ENCODE assay signal across 9 mouse cellular contexts in the genomic region with DNA sequence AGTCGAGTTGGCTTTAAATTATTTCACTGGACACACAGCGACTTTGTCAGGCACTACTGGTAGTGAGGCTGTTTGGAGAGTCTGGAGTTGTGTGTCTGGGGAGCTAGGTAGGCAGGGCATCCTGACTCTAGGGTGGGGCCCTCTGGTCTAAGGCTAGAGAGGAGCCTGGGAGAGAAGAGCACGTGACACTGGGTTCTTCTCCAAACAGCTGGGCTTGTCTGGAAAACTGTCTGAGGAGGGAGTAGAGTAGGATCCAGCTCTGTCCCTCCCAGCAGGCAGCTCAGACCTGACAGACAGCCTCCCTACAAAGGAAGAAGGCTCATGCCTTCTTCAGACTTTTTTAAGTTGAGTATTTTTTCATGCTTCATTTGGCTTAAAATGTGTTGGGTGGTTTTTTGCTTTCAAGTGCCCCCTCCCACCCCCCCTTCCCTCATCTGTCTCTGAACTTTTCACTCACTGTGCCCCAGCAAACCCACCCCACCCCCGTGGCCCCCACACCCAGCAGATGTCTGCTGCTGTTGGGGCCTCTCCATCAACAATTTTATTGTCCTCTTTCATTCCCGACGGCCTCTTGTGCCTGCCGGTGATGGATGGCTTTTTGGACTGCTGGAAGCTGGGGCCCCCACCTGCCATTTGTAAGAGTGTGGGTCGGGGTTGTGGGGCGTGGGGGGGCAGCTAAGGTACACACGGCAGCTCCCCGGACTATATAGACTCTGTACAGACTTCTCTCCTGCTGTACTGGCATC. TPM values are rescaled to one million over a fixed set of nuclear protein-coding genes. Genes with fewer than 3 reads are reported as not detected.
DNase-seq lines count a peak whose midpoint lies in the region; ATAC-seq lines count a peak whose summit lies in the region.
"Had no signal": no experiment of that assay in that cellular context is flagged by ENCODE, and none has a peak within 500 bp of the region (broad histone marks: within the 10 kb centered on the region; RNA-seq: fewer than 3 reads in every experiment).

No protein-coding gene starts in this region.

- H3K4me3 ChIP-seq in midbrain, embryonic 13.5 days (replicated peaks), result no peak overlapping the region
- H3K4me3 ChIP-seq in midbrain, embryonic 15.5 days, result no peak overlapping the region
- H3K4me3 ChIP-seq in embryonic facial prominence, embryonic 15.5 days (replicated peaks), result no peak overlapping the region
- H3K4me3 ChIP-seq: left cerebral cortex, adult 2 months had no signal

- peaks cover 60% of the 10 kb centered on the region for H3K27me3 ChIP-seq in midbrain, embryonic 13.5 days
- H3K27me3 ChIP-seq in midbrain, embryonic 15.5 days (replicated peaks), result peaks cover 21% of the 10 kb centered on the region
- H3K27me3 ChIP-seq in embryonic facial prominence, embryonic 15.5 days, result no peaks in the 10 kb centered on the region

- 0 out of 2 replicates have a peak overlapping the region, but pooled peaks have one; percentile 1 for H3K4me2 ChIP-seq in midbrain, embryonic 13.5 days (replicated peaks)
- H3K4me2 ChIP-seq in midbrain, embryonic 15.5 days, result no peak overlapping the region
- H3K4me2 ChIP-seq in embryonic facial prominence, embryonic 15.5 days (replicated peaks), result 0 out of 2 replicates have a peak overlapping the region, but pooled peaks have one; percentile 17

- peaks cover 42% of the 10 kb centered on the region for H3K4me1 ChIP-seq in midbrain, embryonic 13.5 days (replicated peaks)
- peaks cover 24% of the 10 kb centered on the region for H3K4me1 ChIP-seq in midbrain, embryonic 15.5 days
- H3K4me1 ChIP-seq in embryonic facial prominence, embryonic 15.5 days, result peaks cover 71% of the 10 kb centered on the region

- peak; percentile 37; the same call in 1 of the 2 replicates for ATAC-seq in midbrain, embryonic 13.5 days
- no peak for ATAC-seq in midbrain, embryonic 15.5 days (replicated peaks)
- ATAC-seq in embryonic facial prominence, embryonic 15.5 days (ENCODE audit: insufficient number of reproducible peaks, low FRiP score, low TSS enrichment, low read depth), result 0 out of 2 replicates have a peak, but pooled peaks have one; percentile 32

- H3K9me3 ChIP-seq in midbrain, embryonic 13.5 days, result no peaks in the 10 kb centered on the region
- no peaks in the 10 kb centered on the region for H3K9me3 ChIP-seq in midbrain, embryonic 15.5 days
- no peaks in the 10 kb centered on the region for H3K9me3 ChIP-seq in embryonic facial prominence, embryonic 15.5 days (replicated peaks)

- no peaks in the 10 kb centered on the region for H3K36me3 ChIP-seq in midbrain, embryonic 13.5 days
- no peaks in the 10 kb centered on the region for H3K36me3 ChIP-seq in midbrain, embryonic 15.5 days (replicated peaks)
- H3K36me3 ChIP-seq in embryonic facial prominence, embryonic 15.5 days, result no peaks in the 10 kb centered on the region

- peak; percentile 37 for DNase-seq in heart, postnatal 4 days
- DNase-seq in skeletal muscle tissue, adult 2 months (ENCODE audit: low read depth, low spot score), result peak; percentile 65
- no peak for DNase-seq in cerebellum, adult 18-20 months
- no peak for DNase-seq in layer of hippocampus, postnatal 25 days (ENCODE audit: extremely low spot score in 1 of 2, low spot score in 1 of 2)
- no peak for DNase-seq in urinary bladder, adult 2 months (ENCODE audit: low spot score)

- H3K27ac ChIP-seq in midbrain, embryonic 13.5 days, result 0 out of 2 replicates have a peak overlapping the region, but pooled peaks have one; percentile 12
- no peak overlapping the region for H3K27ac ChIP-seq in midbrain, embryonic 15.5 days
- H3K27ac ChIP-seq in embryonic facial prominence, embryonic 15.5 days (replicated peaks), result peak overlapping the region; percentile 75
- H3K27ac ChIP-seq: left cerebral cortex, adult 2 months had no signal

- H3K9ac ChIP-seq in midbrain, embryonic 13.5 days (replicated peaks), result no peak overlapping the region
- H3K9ac ChIP-seq in midbrain, embryonic 15.5 days, result no peak overlapping the region
- H3K9ac ChIP-seq in embryonic facial prominence, embryonic 15.5 days, result no peak overlapping the region

- WGBS in midbrain, embryonic 13.5 days, result 9% methylated on average over 11 of the region's 11 CpGs
- WGBS in midbrain, embryonic 15.5 days, result 9% methylated on average over 11 of the region's 11 CpGs
- WGBS in embryonic facial prominence, embryonic 15.5 days, result 4% methylated on average over 11 of the region's 11 CpGs

RNA-seq across cellular contexts. Expression of a gene that starts 5.7 kb away (rescaled TPM):
- 2.5 and 2.8 TPM in 2 replicates for polyA plus RNA-seq in midbrain, embryonic 13.5 days (2015; fragmentation: Nextera tagmentation; extraction: Ambion mirVana)
- polyA plus RNA-seq in midbrain, embryonic 15.5 days (2015; fragmentation: Nextera tagmentation; extraction: Ambion mirVana), result 2.2 and 2.3 TPM in 2 replicates
- polyA plus RNA-seq in embryonic facial prominence, embryonic 15.5 days (2015; fragmentation: Nextera tagmentation; extraction: Ambion mirVana), result 3.9 and 4.4 TPM in 2 replicates
- 1 to 10 TPM; 4.9 to 5.4 TPM for total RNA-seq in heart, postnatal 4 days (2021)
- 1 to 10 TPM; 3.1 to 3.9 TPM for total RNA-seq in layer of hippocampus, postnatal 25 days (2021)
- polyA plus RNA-seq in urinary bladder, adult 2 months (2012; rRNA removed), result 6.3 and 7.1 TPM in 2 replicates

RNA-seq across cellular contexts. Expression of a gene that starts 50.2 kb away (rescaled TPM):
- polyA plus RNA-seq in midbrain, embryonic 13.5 days (2015; fragmentation: Nextera tagmentation; extraction: Ambion mirVana), result not detected in 2 replicates
- 0.23 and 0.29 TPM in 2 replicates for polyA plus RNA-seq in midbrain, embryonic 15.5 days (2015; fragmentation: Nextera tagmentation; extraction: Ambion mirVana)
- 0.28 and 0.39 TPM in 2 replicates for polyA plus RNA-seq in embryonic facial prominence, embryonic 15.5 days (2015; fragmentation: Nextera tagmentation; extraction: Ambion mirVana)
- under 1 TPM in 1 of 2 experiments, not detected in 1; 0.23 TPM for total RNA-seq in heart, postnatal 4 days (2021)
- total RNA-seq in layer of hippocampus, postnatal 25 days (2021), result not detected
- polyA plus RNA-seq in urinary bladder, adult 2 months (2012; rRNA removed), result 0.15 and 0.21 TPM in 2 replicates
- total RNA-seq: left cerebral cortex, adult 2 months had no signal

Comparison
In these comparisons a context has a peak if more than half of its experiments do, and no peak if none do; other contexts are left out.
1. DNase-seq: peak in heart, postnatal 4 days (single experiment) and skeletal muscle tissue, adult 2 months (single experiment); none in cerebellum, adult 18-20 months (0 of 2), layer of hippocampus, postnatal 25 days (0 of 2) and urinary bladder, adult 2 months (single experiment).